Mouse (Mus musculus) stomach, postnatal 0 days (tissue): ENCODE measurements around the gene Med27. TPM values are rescaled to one million over a fixed set of nuclear protein-coding genes. Genes with fewer than 3 reads are reported as not detected.

ENCODE experiments used
- ATAC-seq: fragments of 200-750 bp; cut with Nextera tagmentation; 2 replicates; pipeline ENCODE4 v1.8.0; 2017; ENCODE audit not compliant: low FRiP score, low TSS enrichment
- DNase-seq: peaks from one replicate; pipeline ENCODE4 v3.0.0-alpha.2; 2016; ENCODE audit warnings: low spot score
- H3K27ac ChIP-seq: fragments of 300-500 bp; sonication (generic); replicated peaks from 2 replicates; pipeline ENCODE4 v1.5.1; 2014; ENCODE audit warnings: mild to moderate bottlenecking, control low read depth
- H3K27me3 ChIP-seq: fragments of 300-500 bp; sonication (generic); 2 replicates; pipeline ENCODE4 v1.6.1; 2014; ENCODE audit warnings: low read length; ENCODE audit not compliant: control insufficient read depth, insufficient read depth
- H3K36me3 ChIP-seq: fragments of 300-500 bp; sonication (generic); 2 replicates; pipeline ENCODE4 v1.6.1; 2014; ENCODE audit warnings: low read length, mixed read lengths; ENCODE audit not compliant: control insufficient read depth, insufficient read depth
- H3K4me1 ChIP-seq: fragments of 300-500 bp; sonication (generic); replicated peaks from 2 replicates; pipeline ENCODE4 v1.6.1; 2014; ENCODE audit warnings: antibody characterized with exemption; ENCODE audit not compliant: control insufficient read depth, insufficient read depth
- H3K4me2 ChIP-seq: fragments of 300-500 bp; sonication (generic); replicated peaks from 2 replicates; pipeline ENCODE4 v1.6.1; 2014; ENCODE audit warnings: low read depth, mild to moderate bottlenecking, control low read depth, moderate library complexity
- H3K4me3 ChIP-seq: fragments of 300-500 bp; sonication (generic); 2 replicates; pipeline ENCODE4 v1.5.1; 2014; ENCODE audit warnings: low read depth, low read length, control low read depth
- H3K9ac ChIP-seq: fragments of 300-500 bp; sonication (generic); 2 replicates; pipeline ENCODE4 v1.6.1; 2014; ENCODE audit warnings: mild to moderate bottlenecking, low read length, control low read depth, mixed read lengths
- H3K9me3 ChIP-seq: fragments of 300-500 bp; sonication (generic); 2 replicates; pipeline ENCODE4 v1.6.1; 2016; ENCODE audit warnings: low read length; ENCODE audit not compliant: control insufficient read depth
- CTCF ChIP-seq: IDR thresholded peaks from 2 replicates; pipeline ENCODE4 v1.5.1; 2016; ENCODE audit warnings: antibody characterized with exemption, low read depth, mild to moderate bottlenecking, moderate library complexity
- EP300 ChIP-seq: optimal IDR thresholded peaks from 2 replicates; pipeline ENCODE3; 2016; ENCODE audit warnings: antibody characterized with exemption
- WGBS: fragments of 180-500 bp; shearing (Covaris S2); extraction: QIAGEN DNeasy Blood & Tissue Kit; methylation state at CpG from one replicate; pipeline ENCODE4 v1.1.7; 2014; 5-methylcytosine and 5-hydroxymethylcytosine counted together
- polyA plus RNA-seq: library from polyadenylated mRNA; unstranded; fragments of >200 nt; fragmentation: Nextera tagmentation; extraction: Ambion mirVana; gene quantifications from 2 replicates; pipeline ENCODE4 v1.2.1, GENCODE M21; 2015

Med27 gene
- polyA plus RNA-seq, 1 experiment from 2014 or later, result 25.6 TPM

- no peaks in the 10 kb centered on the region for H3K36me3 ChIP-seq
- H3K4me1 ChIP-seq, result no peaks in the 10 kb centered on the region
- DNase-seq, result no peak
- H3K27ac ChIP-seq, result no peak overlapping the region
- 69% methylated on average over 7 of the region's 7 CpGs for WGBS
- no peak for ATAC-seq
- no peaks in the 10 kb centered on the region for H3K27me3 ChIP-seq
- TF ChIP-seq CTCF (no peak), EP300 (no peak)
- no peak overlapping the region for H3K4me2 ChIP-seq
- H3K4me3 ChIP-seq, result no peak overlapping the region
- no peaks in the 10 kb centered on the region for H3K9me3 ChIP-seq
- no peak overlapping the region for H3K9ac ChIP-seq
Measured at GRCm38 (mm10) chr2:29551816-29552585, 205.4 kb downstream of the Med27 start.

DNA sequence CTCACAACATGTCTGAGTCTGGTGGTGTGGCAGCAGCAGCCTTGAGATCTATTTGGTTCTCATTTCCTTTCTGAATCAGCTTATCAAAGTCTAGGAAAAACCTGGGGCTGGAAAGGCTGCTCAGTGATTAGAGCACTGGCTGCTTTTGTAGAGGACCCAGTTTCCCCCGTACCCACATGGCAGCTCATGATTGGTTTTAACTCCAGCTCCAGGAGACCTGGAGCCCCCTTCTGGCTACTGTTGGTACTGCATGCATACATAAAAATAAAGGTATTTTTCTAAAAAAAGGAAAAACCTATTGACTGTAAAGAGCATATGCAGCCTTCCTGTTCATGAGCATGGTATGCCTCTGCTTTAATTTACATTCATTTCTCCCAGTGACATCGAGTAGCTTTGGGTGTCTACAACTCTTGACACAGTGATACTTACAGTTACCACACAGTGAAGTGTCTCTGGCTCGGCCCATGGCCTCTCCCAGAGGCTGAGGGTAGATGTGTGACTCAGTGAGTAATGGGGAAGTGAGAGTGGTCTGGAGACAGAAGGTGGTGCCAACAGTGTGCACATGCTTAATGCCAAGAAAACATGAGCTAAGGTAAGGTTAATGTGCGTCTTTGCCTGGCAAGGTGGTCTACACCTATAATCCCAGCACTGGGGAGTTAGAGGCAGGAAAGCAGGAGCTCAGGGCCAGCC is 207.5 kb downstream of the Med27 start:
- Histone ChIP-seq H3K4me1 (no peaks in the 10 kb centered on the region), H3K4me3 (no peak overlapping the region), H3K4me2 (no peak overlapping the region), H3K9me3 (no peaks in the 10 kb centered on the region), H3K36me3 (no peaks in the 10 kb centered on the region), H3K9ac (no peak overlapping the region), H3K27ac (no peak overlapping the region), H3K27me3 (no peaks in the 10 kb centered on the region)
- no peak for DNase-seq
- no peak for ATAC-seq
- 62% methylated on average over 4 of the region's 4 CpGs for WGBS
- peak; percentile 82 for TF ChIP-seq CTCF
- no peak for TF ChIP-seq EP300

DNA sequence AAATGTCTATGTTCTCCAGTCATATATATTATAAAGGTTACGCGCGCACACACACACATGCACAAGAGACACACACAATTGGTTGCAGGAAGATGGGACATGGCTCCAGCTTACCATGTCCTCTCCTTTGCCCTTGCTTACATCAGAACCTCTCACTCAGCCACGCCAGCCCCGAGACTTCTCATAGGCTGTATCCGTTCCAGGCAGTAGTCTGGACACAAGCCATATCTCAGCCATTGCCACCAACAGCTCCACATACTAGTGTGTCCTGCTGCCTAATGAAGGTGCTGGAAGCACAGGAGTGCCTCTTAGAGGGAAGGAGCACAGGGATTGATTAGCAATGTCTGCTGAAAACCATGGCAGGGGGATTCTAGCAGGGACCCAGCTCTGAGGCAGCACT is 211.9 kb downstream of the Med27 start:
- Histone ChIP-seq H3K4me2 (no peak overlapping the region), H3K9ac (no peak overlapping the region), H3K4me1 (no peaks in the 10 kb centered on the region), H3K4me3 (no peak overlapping the region), H3K36me3 (no peaks in the 10 kb centered on the region), H3K9me3 (no peaks in the 10 kb centered on the region), H3K27me3 (no peaks in the 10 kb centered on the region), H3K27ac (no peak overlapping the region)
- ATAC-seq, result no peak
- no peak for DNase-seq
- WGBS, result 73% methylated on average over 6 of the region's 6 CpGs
- TF ChIP-seq CTCF (no peak), EP300 (no peak)

GRCm38 (mm10) chr2:29559955-29560354 is 213.3 kb downstream of the Med27 start:
- Histone ChIP-seq H3K4me3 (no peak overlapping the region), H3K9me3 (no peaks in the 10 kb centered on the region), H3K27me3 (no peaks in the 10 kb centered on the region), H3K36me3 (no peaks in the 10 kb centered on the region), H3K27ac (no peak overlapping the region), H3K4me2 (no peak overlapping the region), H3K9ac (no peak overlapping the region), H3K4me1 (no peaks in the 10 kb centered on the region)
- 90% methylated on average over 3 of the region's 3 CpGs for WGBS
- ATAC-seq (no peak), DNase-seq (no peak)
- TF ChIP-seq CTCF, result no peak
- TF ChIP-seq EP300, result no peak

DNA sequence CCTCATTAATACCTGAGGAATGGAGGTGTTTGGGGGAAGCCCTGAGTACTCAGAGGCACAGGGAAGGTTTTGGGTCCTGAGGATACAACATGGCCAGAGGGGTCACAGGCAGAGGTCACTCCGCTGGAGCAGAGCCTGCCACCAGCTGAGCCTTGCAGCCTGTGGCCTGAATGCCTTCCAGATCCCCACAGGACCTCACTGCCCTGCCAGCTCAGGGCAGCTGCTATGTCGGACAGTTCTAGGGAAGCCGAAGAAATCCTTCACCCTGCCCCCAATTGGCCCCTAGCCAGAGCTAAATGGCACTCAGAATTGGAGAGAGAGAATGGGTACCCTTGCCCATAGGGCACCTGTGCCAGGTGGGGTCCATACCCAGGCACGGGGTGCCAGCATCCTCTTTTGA is 214.8 kb downstream of the Med27 start:
- Histone ChIP-seq H3K36me3 (no peaks in the 10 kb centered on the region), H3K27me3 (no peaks in the 10 kb centered on the region), H3K27ac (no peak overlapping the region), H3K4me2 (no peak overlapping the region), H3K9ac (no peak overlapping the region), H3K4me1 (no peaks in the 10 kb centered on the region), H3K4me3 (no peak overlapping the region), H3K9me3 (no peaks in the 10 kb centered on the region)
- DNase-seq (no peak), ATAC-seq (no peak)
- TF ChIP-seq CTCF (no peak), EP300 (no peak)
- WGBS, result 71% methylated on average over 4 of the region's 4 CpGs

DNA sequence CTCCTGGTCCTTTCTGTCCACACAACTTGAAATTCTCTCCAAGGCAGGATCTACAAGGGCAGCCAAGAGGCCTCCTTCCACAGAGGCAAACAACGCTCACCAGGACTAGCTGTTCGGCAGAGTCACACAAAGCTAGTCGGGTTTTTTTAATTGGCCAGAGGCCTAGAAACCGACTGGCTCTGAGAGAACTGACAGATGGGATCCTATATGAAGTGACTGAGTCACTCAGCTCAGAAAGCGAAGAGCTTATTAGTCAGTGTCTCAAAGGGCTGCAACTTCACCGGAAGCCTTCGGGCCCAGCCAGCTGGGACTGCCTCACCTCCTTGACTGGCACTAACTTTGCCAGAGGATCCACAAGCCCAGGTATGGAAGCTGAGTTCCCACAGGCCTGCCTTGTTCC is 217.4 kb downstream of the Med27 start:
- Histone ChIP-seq H3K4me1 (no peaks in the 10 kb centered on the region), H3K27ac (no peak overlapping the region), H3K9ac (no peak overlapping the region), H3K9me3 (no peaks in the 10 kb centered on the region), H3K4me3 (no peak overlapping the region), H3K36me3 (no peaks in the 10 kb centered on the region), H3K4me2 (no peak overlapping the region), H3K27me3 (no peaks in the 10 kb centered on the region)
- no peak for DNase-seq
- ATAC-seq, result 0 out of 2 replicates have a peak, but pooled peaks have one; percentile 14
- TF ChIP-seq EP300, result no peak
- no peak for TF ChIP-seq CTCF
- 41% methylated on average over 7 of the region's 7 CpGs for WGBS
